13 mouse cellular contexts compared by ENCODE assay signal in genomic region chr1:90997641-90998040, GRCm38 (mm10). TPM values are rescaled to one million over a fixed set of nuclear protein-coding genes. Genes with fewer than 3 reads are reported as not detected.
A peak's percentile ranks its signal among the peaks of the same experiment; 100 is the strongest.
DNase-seq lines count a peak whose midpoint lies in the region; ATAC-seq lines count a peak whose summit lies in the region.
"Had no signal": no experiment of that assay in that cellular context is flagged by ENCODE, and none has a peak within 500 bp of the region (broad histone marks: within the 10 kb centered on the region; RNA-seq: fewer than 3 reads in every experiment).

No protein-coding gene starts in this region.

- 73% methylated on average over 5 of the region's 5 CpGs for WGBS in heart, embryonic 10.5 days
- 84% methylated on average over 5 of the region's 5 CpGs for WGBS in midbrain, embryonic 11.5 days
- 86% methylated on average over 5 of the region's 5 CpGs for WGBS in midbrain, embryonic 10.5 days
- WGBS in limb, embryonic 13.5 days, result 87% methylated on average over 5 of the region's 5 CpGs

- H3K27me3 ChIP-seq in heart, embryonic 10.5 days (ENCODE audit: insufficient read depth, poor library complexity, severe bottlenecking), result 0 out of 2 replicates have a peak, but pooled peaks cover 4% of the 10 kb centered on the region
- no peaks in the 10 kb centered on the region; the same call in 1 of the 2 replicates for H3K27me3 ChIP-seq in midbrain, embryonic 11.5 days (ENCODE audit: control insufficient read depth, insufficient read depth, low read length)
- H3K27me3 ChIP-seq in midbrain, embryonic 10.5 days (ENCODE audit: low read depth, poor library complexity, severe bottlenecking), result peaks cover 22% of the 10 kb centered on the region
- no peaks in the 10 kb centered on the region for H3K27me3 ChIP-seq in limb, embryonic 13.5 days

- H3K4me3 ChIP-seq in heart, embryonic 10.5 days, result peak overlapping the region; percentile 80
- no peak overlapping the region for H3K4me3 ChIP-seq in midbrain, embryonic 11.5 days (ENCODE audit: low read depth, low read length)
- no peak overlapping the region for H3K4me3 ChIP-seq in midbrain, embryonic 10.5 days
- H3K4me3 ChIP-seq in limb, embryonic 13.5 days, result peak overlapping the region; percentile 70; the same call in 1 of the 2 replicates

- peak; percentile 75 for DNase-seq in heart, embryonic 10.5 days (ENCODE audit: low spot score)
- DNase-seq in heart, adult 8-10 months (ENCODE audit: low spot score), result no peak
- DNase-seq in midbrain, embryonic 11.5 days (ENCODE audit: low spot score, missing footprints), result peak; percentile 85
- no peak for DNase-seq in midbrain, embryonic 10.5 days (ENCODE audit: low spot score)
- no peak for DNase-seq in kidney, adult 8-10 months
- no peak for DNase-seq in cerebellum, adult 9-10 months
- DNase-seq in ovary, postnatal 14 days (ENCODE audit: low spot score), result no peak
- DNase-seq: adrenal gland, postnatal 14 days; kidney, adult 18-20 months had no signal

- peak overlapping the region; percentile 97; the same call in 1 of the 2 replicates for H3K4me2 ChIP-seq in midbrain, embryonic 11.5 days
- H3K4me2 ChIP-seq in limb, embryonic 13.5 days (replicated peaks), result peak overlapping the region; percentile 93

- H3K9ac ChIP-seq in midbrain, embryonic 11.5 days (ENCODE audit: low read length), result no peak overlapping the region
- H3K9ac ChIP-seq in limb, embryonic 13.5 days, result no peak overlapping the region; the same call in 1 of the 2 replicates

- no peak for ATAC-seq in midbrain, embryonic 11.5 days (ENCODE audit: low FRiP score)
- no peak for ATAC-seq in limb, embryonic 13.5 days (ENCODE audit: low FRiP score, low read depth)

- H3K9me3 ChIP-seq in heart, embryonic 10.5 days, result peaks cover 4% of the 10 kb centered on the region; the same call in 1 of the 2 replicates
- H3K9me3 ChIP-seq in midbrain, embryonic 11.5 days (ENCODE audit: control insufficient read depth, low read length), result no peaks in the 10 kb centered on the region
- peaks cover 4% of the 10 kb centered on the region; the same call in 1 of the 2 replicates for H3K9me3 ChIP-seq in midbrain, embryonic 10.5 days (replicated peaks)
- peaks cover 7% of the 10 kb centered on the region; the same call in 1 of the 2 replicates for H3K9me3 ChIP-seq in limb, embryonic 13.5 days

- H3K4me1 ChIP-seq in heart, embryonic 10.5 days, result peaks cover 42% of the 10 kb centered on the region
- peaks cover 8% of the 10 kb centered on the region for H3K4me1 ChIP-seq in midbrain, embryonic 11.5 days (ENCODE audit: control insufficient read depth, insufficient read depth, low read length)
- H3K4me1 ChIP-seq in midbrain, embryonic 10.5 days, result peaks cover 31% of the 10 kb centered on the region
- H3K4me1 ChIP-seq in limb, embryonic 13.5 days, result peaks cover 23% of the 10 kb centered on the region

- H3K36me3 ChIP-seq in heart, embryonic 10.5 days, result no peaks in the 10 kb centered on the region; the same call in 1 of the 2 replicates
- no peaks in the 10 kb centered on the region for H3K36me3 ChIP-seq in midbrain, embryonic 11.5 days (ENCODE audit: control insufficient read depth, insufficient read depth, low read length)
- H3K36me3 ChIP-seq in midbrain, embryonic 10.5 days, result no peaks in the 10 kb centered on the region
- no peaks in the 10 kb centered on the region for H3K36me3 ChIP-seq in limb, embryonic 13.5 days

- H3K27ac ChIP-seq in heart, embryonic 10.5 days, result peak overlapping the region; percentile 93
- H3K27ac ChIP-seq in midbrain, embryonic 11.5 days (ENCODE audit: low read depth, low read length), result no peak overlapping the region
- H3K27ac ChIP-seq in midbrain, embryonic 10.5 days (replicated peaks), result no peak overlapping the region
- H3K27ac ChIP-seq in limb, embryonic 13.5 days, result no peak overlapping the region

RNA-seq across cellular contexts. Expression of gene Lrrfip1, which starts 0.9 kb away (rescaled TPM):
- 91.6 and 129 TPM in 2 replicates for polyA plus RNA-seq in heart, embryonic 10.5 days (2016; fragmentation: Nextera tagmentation; extraction: Ambion mirVana)
- 10 to 100 TPM; 55.4 to 72.1 (median 61.1) TPM for total RNA-seq in heart, adult 8-10 months (2022)
- 20.2 and 21.1 TPM in 2 replicates for polyA plus RNA-seq in midbrain, embryonic 11.5 days (2014; fragmentation: Nextera tagmentation; extraction: Ambion mirVana)
- 19.8 and 22.2 TPM in 2 replicates for polyA plus RNA-seq in midbrain, embryonic 10.5 days (2016; fragmentation: Nextera tagmentation; extraction: Ambion mirVana)
- polyA plus RNA-seq in limb, embryonic 13.5 days (2015; fragmentation: Nextera tagmentation; extraction: Ambion mirVana), result 35.7 and 37.1 TPM in 2 replicates

RNA-seq across cellular contexts. Expression of gene Rab17, which starts 28.2 kb away (rescaled TPM):
- polyA plus RNA-seq in heart, embryonic 10.5 days (2016; fragmentation: Nextera tagmentation; extraction: Ambion mirVana), result 0.71 and 0.94 TPM in 2 replicates
- 1 to 10 TPM; 2.0 to 4.4 (median 3.3) TPM for total RNA-seq in heart, adult 8-10 months (2022)
- not detected in 2 replicates for polyA plus RNA-seq in midbrain, embryonic 11.5 days (2014; fragmentation: Nextera tagmentation; extraction: Ambion mirVana)
- not detected in 2 replicates for polyA plus RNA-seq in midbrain, embryonic 10.5 days (2016; fragmentation: Nextera tagmentation; extraction: Ambion mirVana)
- 0.69 and 1.0 TPM in 2 replicates for polyA plus RNA-seq in limb, embryonic 13.5 days (2015; fragmentation: Nextera tagmentation; extraction: Ambion mirVana)
- total RNA-seq: layer of hippocampus, postnatal 36 days had no signal

RNA-seq across cellular contexts. Expression of gene Prlh, which starts 44.7 kb away (rescaled TPM):
- not detected in 2 replicates for polyA plus RNA-seq in heart, embryonic 10.5 days (2016; fragmentation: Nextera tagmentation; extraction: Ambion mirVana)
- total RNA-seq in heart, adult 8-10 months (2022), result not detected
- polyA plus RNA-seq in midbrain, embryonic 11.5 days (2014; fragmentation: Nextera tagmentation; extraction: Ambion mirVana), result not detected in 2 replicates
- not detected in 2 replicates for polyA plus RNA-seq in midbrain, embryonic 10.5 days (2016; fragmentation: Nextera tagmentation; extraction: Ambion mirVana)
- not detected in 2 replicates for polyA plus RNA-seq in limb, embryonic 13.5 days (2015; fragmentation: Nextera tagmentation; extraction: Ambion mirVana)
- total RNA-seq: adrenal gland, postnatal 14 days; layer of hippocampus, postnatal 36 days had no signal
- polyA plus RNA-seq: frontal cortex, adult 2 months; lung, embryonic 16.5 days had no signal

Comparison
In these comparisons a context has a peak if more than half of its experiments do, and no peak if none do; other contexts are left out.
1. DNase-seq: peak in heart, embryonic 10.5 days (single experiment) and midbrain, embryonic 11.5 days (single experiment); none in heart, adult 8-10 months (single experiment), midbrain, embryonic 10.5 days (single experiment), kidney, adult 8-10 months (0 of 2), cerebellum, adult 9-10 months (single experiment) and ovary, postnatal 14 days (single experiment).
2. H3K4me3 ChIP-seq: peak in heart, embryonic 10.5 days (single experiment) and limb, embryonic 13.5 days (single experiment); none in midbrain, embryonic 11.5 days (single experiment) and midbrain, embryonic 10.5 days (single experiment).